In the genomic region with DNA sequence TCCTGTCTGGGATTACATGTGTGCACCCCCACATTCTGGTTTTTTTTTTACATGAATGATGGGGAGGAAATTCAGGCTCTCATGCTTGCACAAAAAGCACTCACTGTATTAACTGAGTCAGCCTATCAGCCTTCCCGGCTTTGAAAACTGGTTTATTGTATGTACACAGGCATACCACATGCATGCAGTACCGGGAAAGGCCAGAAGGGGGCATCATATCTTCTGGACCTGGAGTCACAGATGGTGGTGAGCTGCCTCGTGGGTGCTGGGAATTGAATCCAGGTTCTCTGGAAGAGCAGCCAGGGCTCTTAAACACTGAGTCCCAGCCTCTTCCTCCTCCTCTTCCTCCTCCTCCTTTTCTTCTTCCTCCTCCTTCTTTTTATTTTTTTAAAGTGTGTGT, we compare ENCODE assay signal across 9 mouse cellular contexts. TPM values are rescaled to one million over a fixed set of nuclear protein-coding genes. Genes with fewer than 3 reads are reported as not detected.
DNase-seq lines count a peak whose midpoint lies in the region; ATAC-seq and TF ChIP-seq lines count a peak whose summit lies in the region.
"Had no signal": no experiment of that assay in that cellular context is flagged by ENCODE, and none has a peak within 500 bp of the region (broad histone marks: within the 10 kb centered on the region; RNA-seq: fewer than 3 reads in every experiment).

No protein-coding gene starts in this region.

- peak; percentile 55 to 56; a peak in 3 of 4 replicates for TF ChIP-seq CTCF in CH12.LX (conservative IDR thresholded peaks at IDR 0.05 in 1 of 2, IDR thresholded peaks at IDR 0.05 in 1 of 2; ENCODE audit: low read depth in 2 of 2, low read length in 2 of 2)
- peak; percentile 84 for TF ChIP-seq CTCF in liver, embryonic 14.5 days (IDR thresholded peaks at IDR 0.05; ENCODE audit: low read depth)

- no peaks in the 10 kb centered on the region for H3K79me2 ChIP-seq in CH12.LX (replicated peaks; ENCODE audit: control insufficient read depth, extremely low read depth, insufficient read depth, poor library complexity, severe bottlenecking)

- H3K4me1 ChIP-seq in CH12.LX (ENCODE audit: control insufficient read depth in 1 of 2, insufficient read depth in 2 of 2) = no peaks in the 10 kb centered on the region
- peaks cover 34 to 44% of the 10 kb centered on the region in 2 experiments for H3K4me1 ChIP-seq in liver, embryonic 14.5 days (replicated peaks; ENCODE audit: control insufficient read depth in 2 of 2, insufficient read depth in 2 of 2, low read length in 1 of 2)

- peaks cover 37% of the 10 kb centered on the region for H3K27me3 ChIP-seq in CH12.LX (replicated peaks)
- H3K27me3 ChIP-seq in liver, embryonic 14.5 days (ENCODE audit: control insufficient read depth, insufficient read depth, low read length) = no peaks in the 10 kb centered on the region

- no peak for TF ChIP-seq EP300 in CH12.LX (IDR thresholded peaks at IDR 0.05; ENCODE audit: low read length)
- TF ChIP-seq EP300 in liver, embryonic 14.5 days (IDR thresholded peaks at IDR 0.05; ENCODE audit: low read depth) = no peak

- no peak overlapping the region for H3K9ac ChIP-seq in CH12.LX (ENCODE audit: insufficient read depth, low read depth)
- no peak overlapping the region for H3K9ac ChIP-seq in liver, embryonic 14.5 days (replicated peaks)

- in situ Hi-C loops in CH12.LX (cut with MboI; ENCODE audit: low pct_ligation_motif_present, low pct_unique_long_range_greater_than_20kb, low sequenced_read_pairs) = no loop called here

- peak; percentile 42 for DNase-seq in kidney, postnatal 10 days
- no peak for DNase-seq in kidney, postnatal 14 days
- DNase-seq in 416B (ENCODE audit: low read depth) = peak; percentile 37
- peak; percentile 50 for DNase-seq in CH12.LX (ENCODE audit: extremely low read depth)
- peak in 1 of 3 experiments; percentile 31 for DNase-seq in liver, embryonic 14.5 days (ENCODE audit: low read depth in 3 of 3, low spot score in 3 of 3)
- no peak for DNase-seq in right cerebral cortex, adult 2 months (ENCODE audit: low spot score in 2 of 2)
- DNase-seq in adipocyte (ENCODE audit: low spot score) = no peak
- DNase-seq: adrenal gland, postnatal 25 days had no signal

- H3K4me2 ChIP-seq in CH12.LX (ENCODE audit: insufficient read depth, low read depth, poor library complexity, severe bottlenecking) = no peak overlapping the region
- no peak overlapping the region for H3K4me2 ChIP-seq in liver, embryonic 14.5 days (ENCODE audit: low read depth)

- no peaks in the 10 kb centered on the region for H3K36me3 ChIP-seq in CH12.LX (replicated peaks in 1 of 2; ENCODE audit: control insufficient read depth in 1 of 2, insufficient read depth in 1 of 2, low read length in 1 of 2)
- H3K36me3 ChIP-seq in liver, embryonic 14.5 days (replicated peaks; ENCODE audit: control insufficient read depth, insufficient read depth, low read depth) = no peaks in the 10 kb centered on the region

- WGBS in liver, embryonic 14.5 days (ENCODE audit: insufficient replicate concordance) = 60% methylated on average over 3 of the region's 3 CpGs

- ATAC-seq in liver, embryonic 14.5 days (ENCODE audit: insufficient read depth) = no peak
- ATAC-seq: forebrain, embryonic 16.5 days had no signal

- no peak; the same call in none of the 2 replicates for TF ChIP-seq RAD21 in CH12.LX (IDR thresholded peaks at IDR 0.05; ENCODE audit: low read depth, low read length)

- H3K4me3 ChIP-seq in CH12.LX (replicated peaks in 1 of 3; ENCODE audit: low read depth in 2 of 3, low read length in 2 of 3, poor library complexity in 1 of 3) = no peak overlapping the region
- H3K4me3 ChIP-seq in liver, embryonic 14.5 days (ENCODE audit: insufficient read depth in 1 of 2, low read depth in 2 of 2, low read length in 2 of 2) = no peak overlapping the region

- dilution Hi-C loops in CH12.LX (cut with MboI; ENCODE audit: extremely low pct_ligation_motif_present, extremely low pct_unique_long_range_greater_than_20kb, low sequenced_read_pairs) = no loop called here

- no peaks in the 10 kb centered on the region for H3K9me3 ChIP-seq in CH12.LX (replicated peaks; ENCODE audit: low read length)
- no peaks in the 10 kb centered on the region; the same call in none of the 2 replicates for H3K9me3 ChIP-seq in liver, embryonic 14.5 days (ENCODE audit: control insufficient read depth, low read length)

- H3K27ac ChIP-seq in CH12.LX (ENCODE audit: insufficient read depth, low read depth) = no peak overlapping the region
- no peak overlapping the region for H3K27ac ChIP-seq in liver, embryonic 14.5 days

- TF ChIP-seq POLR2A in CH12.LX (IDR thresholded peaks at IDR 0.05; ENCODE audit: low read depth, low read length) = no peak

TF ChIP-seq in CH12.LX, 34 proteins besides CTCF, POLR2A, EP300 and RAD21:
- TF ChIP-seq UBTF (IDR thresholded peaks at IDR 0.05; ENCODE audit: low read depth, low read length) (no peak), JUND (conservative IDR thresholded peaks at IDR 0.05; ENCODE audit: low read depth, low read length) (no peak), ZKSCAN1 (IDR thresholded peaks at IDR 0.05; ENCODE audit: borderline replicate concordance, low read depth, low read length) (no peak), ELF1 (IDR thresholded peaks at IDR 0.05; ENCODE audit: low read depth, low read length) (no peak), ZMIZ1 (IDR thresholded peaks at IDR 0.05; ENCODE audit: low read depth, low read length) (no peak), POLR2AphosphoS2 (IDR thresholded peaks at IDR 0.05; ENCODE audit: low read depth, low read length) (no peak), JUN (IDR thresholded peaks at IDR 0.05; ENCODE audit: insufficient read depth, low read depth, low read length) (no peak), ZNF384 (IDR thresholded peaks at IDR 0.05; ENCODE audit: low read depth, low read length) (no peak), E2F4 (IDR thresholded peaks at IDR 0.05; ENCODE audit: insufficient replicate concordance, low read depth, low read length) (no peak), MAZ (IDR thresholded peaks at IDR 0.05; ENCODE audit: low read depth, low read length) (no peak), TBP (conservative IDR thresholded peaks at IDR 0.05; ENCODE audit: low read depth, low read length) (no peak), RCOR1 (conservative IDR thresholded peaks at IDR 0.05; ENCODE audit: low read depth, low read length) (no peak), GABPA (IDR thresholded peaks at IDR 0.05; ENCODE audit: insufficient replicate concordance, low read depth, low read length) (no peak), MAFK (IDR thresholded peaks at IDR 0.05; ENCODE audit: insufficient replicate concordance, low read length) (no peak), CHD2 (IDR thresholded peaks at IDR 0.05; ENCODE audit: low read length) (no peak)

RNA-seq across cellular contexts. Expression of gene Syf2, which starts 53.9 kb away (rescaled TPM):
- 59.2 and 63.5 TPM in 2 replicates for total RNA-seq in CH12.LX (2012; rRNA removed)
- 77.1 and 93.8 TPM in 2 replicates for total RNA-seq in CH12.LX (2014; rRNA removed)
- 76.1 and 89.0 TPM in 2 replicates for polyA plus RNA-seq in CH12.LX (2012; ENCODE audit: insufficient read length, low read depth)
- 21.9 and 42.9 TPM in 2 replicates for polyA plus RNA-seq in liver, embryonic 14.5 days (2012; rRNA removed)
- polyA plus RNA-seq in liver, embryonic 14.5 days (2014; fragmentation: Nextera tagmentation; extraction: Ambion mirVana) = 52.6 and 56.0 TPM in 2 replicates

Comparison
In these comparisons a context has a peak if more than half of its experiments do, and no peak if none do; other contexts are left out.
1. DNase-seq: peak in kidney, postnatal 10 days (single experiment), 416B (single experiment) and CH12.LX (single experiment); none in kidney, postnatal 14 days (single experiment), right cerebral cortex, adult 2 months (0 of 2) and adipocyte (single experiment).